Mouse (Mus musculus) CD4-positive, CD25-positive, alpha-beta regulatory T cell, adult 2 months (primary cell): ENCODE results near the gene Vegfa.

Experiments
- DNase-seq: peaks from one replicate; pipeline ENCODE4 v3.0.0-alpha.2; 2012; ENCODE audit warnings: low read depth, low spot score

Gene Vegfa

DNA sequence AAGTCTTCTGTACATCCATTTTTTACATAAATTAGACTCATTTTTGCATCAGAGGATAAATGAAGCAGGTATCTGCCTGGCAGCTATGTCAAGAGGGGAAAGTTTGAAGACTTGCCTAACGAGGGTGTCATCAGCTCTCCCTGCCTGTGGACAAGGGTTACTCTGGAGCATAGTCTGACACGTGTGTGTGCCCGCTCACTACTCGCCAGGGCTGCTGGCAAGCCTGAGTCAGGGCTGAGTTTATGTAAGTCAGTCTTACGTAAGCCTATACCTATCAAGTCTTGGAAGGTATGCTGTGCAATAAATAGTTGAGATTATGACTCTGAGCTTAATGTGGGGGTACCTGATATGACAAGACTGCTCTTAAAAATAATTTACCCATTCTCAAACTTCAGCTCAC lies 19.2 kb upstream of the Vegfa start:
- no peak for DNase-seq

DNA sequence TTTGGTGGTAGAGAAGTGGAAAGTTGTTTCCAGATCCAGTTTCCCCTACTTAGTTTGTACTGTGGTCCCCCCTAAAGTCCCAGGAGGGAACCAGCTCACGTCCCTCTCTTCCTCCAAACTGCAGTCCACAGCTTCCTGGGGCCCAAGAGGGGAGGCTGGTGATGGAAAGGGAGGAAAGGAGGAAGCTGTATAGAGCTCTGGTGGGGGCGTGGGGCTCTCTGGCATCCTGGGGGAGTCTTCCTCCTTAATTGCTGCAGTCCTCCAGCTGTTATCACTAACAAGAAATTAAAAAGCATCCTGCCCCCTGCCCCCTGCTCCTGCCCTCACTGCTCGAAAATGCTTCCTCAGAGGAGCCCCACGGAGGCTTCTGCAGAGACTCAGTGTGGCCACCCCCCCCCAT lies 17.4 kb upstream of the Vegfa start:
- DNase-seq: no peak

DNA sequence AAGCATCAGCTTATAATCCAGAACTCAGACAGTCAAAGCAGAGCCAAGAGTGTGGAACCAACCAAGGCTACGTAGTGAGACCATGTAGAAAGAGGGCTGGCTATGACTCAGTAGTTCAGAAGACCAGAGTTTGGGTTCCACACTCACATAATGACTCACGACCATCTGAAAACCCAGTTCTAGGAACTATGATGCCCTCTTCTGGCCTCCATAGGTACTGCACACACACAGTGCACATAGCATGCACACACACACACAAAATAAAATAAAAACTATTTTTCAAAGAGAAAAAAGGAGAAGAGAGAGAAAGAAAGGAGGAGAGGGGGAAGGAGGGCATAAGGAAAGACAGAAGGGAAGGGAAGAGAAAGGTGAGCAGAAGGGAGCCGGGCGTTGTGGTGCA lies 16.0 kb upstream of the Vegfa start:
- no peak for DNase-seq

DNA sequence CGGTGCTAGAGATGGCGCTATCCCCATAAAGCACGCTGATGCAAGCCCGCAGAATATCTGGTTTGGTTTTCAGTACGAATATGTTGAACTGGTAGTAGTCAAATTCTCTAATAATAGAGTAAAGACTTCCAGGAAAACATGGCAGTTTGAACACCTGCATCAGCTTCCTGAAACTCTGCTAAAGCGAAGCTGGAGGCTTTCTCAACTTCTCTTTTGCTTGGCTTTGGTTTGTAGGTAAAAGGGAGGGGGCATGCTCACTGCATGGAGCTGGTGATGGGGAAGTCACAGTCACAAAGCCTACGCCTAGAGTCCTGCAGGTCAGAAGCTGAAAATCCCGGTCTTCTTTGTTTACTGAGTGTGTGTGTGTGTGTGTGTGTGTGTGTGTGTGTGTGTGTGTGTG lies 13.6 kb upstream of the Vegfa start:
- DNase-seq: no peak

DNA sequence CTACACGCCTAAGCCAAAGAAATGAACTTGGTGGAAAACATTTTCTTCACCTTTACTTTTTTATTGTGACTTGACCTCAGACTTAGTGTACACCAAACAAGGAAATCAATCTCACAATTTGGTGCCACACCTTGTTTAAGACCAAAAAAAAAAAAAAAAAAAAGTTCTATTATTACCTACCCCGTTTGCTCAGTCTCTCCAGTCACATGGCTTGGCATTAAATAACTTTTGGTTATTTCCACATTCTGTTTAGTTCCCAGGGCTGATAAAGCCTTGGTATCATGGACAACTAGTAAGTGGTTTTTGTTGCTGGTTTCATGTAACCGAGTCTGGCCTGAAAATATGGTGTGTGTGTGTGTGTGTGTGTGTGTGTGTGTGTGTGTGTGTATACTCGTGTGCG lies 12.8 kb upstream of the Vegfa start:
- DNase-seq: no peak

DNA sequence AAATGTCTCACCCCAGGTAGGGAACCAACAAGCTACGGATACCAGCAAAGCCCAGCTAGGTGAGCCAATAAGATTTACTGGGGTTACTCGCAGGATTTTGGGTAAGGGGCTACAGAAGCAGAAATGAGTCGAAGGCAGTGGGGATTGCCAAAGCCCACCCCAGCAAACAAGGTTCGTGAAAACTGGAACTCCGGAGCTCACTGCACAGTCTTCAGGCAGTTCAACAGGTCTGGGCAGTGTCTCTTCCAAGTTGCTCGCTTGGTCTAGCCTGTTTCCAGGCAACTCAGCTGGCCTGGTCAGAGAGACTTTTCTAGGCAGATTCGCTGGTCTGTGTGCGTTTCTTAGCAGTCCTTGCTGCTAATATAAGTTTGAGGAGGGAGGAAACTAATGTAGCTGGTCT lies 10.0 kb upstream of the Vegfa start:
- no peak for DNase-seq

DNA sequence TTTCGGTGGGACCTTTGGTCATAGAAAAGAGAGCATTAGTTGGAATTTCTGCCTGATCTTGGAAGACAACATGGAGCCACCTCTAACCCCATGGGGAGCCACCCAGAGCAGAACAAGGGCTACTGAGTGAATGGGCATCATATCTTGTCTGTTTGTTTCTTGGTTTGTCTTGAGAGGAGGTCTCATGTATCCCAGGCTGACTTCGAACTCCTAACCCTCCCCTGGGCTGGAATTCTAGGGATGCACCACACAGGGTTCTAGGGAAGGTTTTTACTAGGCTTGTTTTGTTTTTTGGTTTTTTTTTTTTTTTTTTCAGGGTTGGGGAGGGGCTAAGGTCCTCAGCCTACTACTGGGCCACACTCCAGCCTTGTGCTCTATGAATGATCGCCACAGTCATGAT lies 9.5 kb upstream of the Vegfa start:
- DNase-seq: no peak

DNA sequence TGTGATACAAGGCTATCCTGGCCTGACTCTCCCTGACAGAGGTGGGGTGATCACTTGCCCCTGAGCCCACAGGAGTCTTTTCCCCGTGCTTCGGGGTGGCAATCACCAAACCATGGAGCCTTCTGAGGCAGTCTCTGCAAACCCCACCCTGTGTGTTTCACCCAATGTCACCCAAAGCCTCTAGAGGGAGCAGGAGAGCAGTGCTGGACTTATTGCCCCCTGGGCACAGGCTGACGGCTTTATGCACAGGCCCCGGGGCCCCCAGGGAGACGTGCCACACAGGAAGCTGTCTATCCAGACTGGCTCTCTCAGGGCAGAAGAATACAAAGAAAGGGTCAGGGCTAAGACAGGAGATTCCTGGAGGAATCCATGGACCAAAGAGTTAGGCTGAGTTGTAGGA lies 9.1 kb upstream of the Vegfa start:
- peak; percentile 72 for DNase-seq

DNA sequence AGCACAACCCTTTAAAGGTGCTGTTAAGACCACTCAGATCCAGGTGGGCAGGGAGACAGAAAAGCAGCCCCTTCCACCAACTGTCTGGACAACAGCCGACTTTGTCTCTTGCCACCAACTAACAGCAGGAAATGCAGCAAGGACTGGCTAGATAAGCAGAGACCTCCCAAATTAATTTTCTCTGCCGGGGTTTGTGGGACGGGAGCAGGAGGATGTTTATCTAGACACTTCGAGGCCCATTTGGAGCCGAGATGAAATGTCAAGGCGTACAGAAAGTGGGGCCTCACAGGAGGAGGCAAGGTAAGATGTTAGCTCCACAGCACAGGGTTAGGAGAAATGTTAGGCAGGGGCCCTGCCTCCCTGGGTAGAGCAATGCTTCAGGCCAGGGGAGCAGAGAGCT lies 8.4 kb upstream of the Vegfa start:
- DNase-seq: no peak

DNA sequence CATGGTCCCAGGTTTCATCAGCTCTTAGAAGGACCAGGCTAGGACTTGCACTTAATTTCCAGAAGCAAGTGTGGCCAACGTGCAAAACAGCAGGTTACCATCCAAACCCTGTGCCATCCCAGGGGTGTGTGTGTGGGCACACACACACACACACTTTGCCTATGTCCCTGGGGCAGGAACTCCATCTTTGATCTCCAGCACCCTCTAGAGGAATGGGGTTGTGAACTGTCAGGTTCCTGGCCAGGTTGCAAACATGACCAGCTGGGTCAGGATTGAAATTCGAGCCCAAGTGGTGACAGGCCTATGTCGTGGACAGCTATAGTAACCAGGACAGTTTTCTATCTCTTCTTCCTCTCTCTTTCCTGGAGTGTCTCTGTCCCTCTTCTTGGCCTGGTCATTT lies 6.7 kb upstream of the Vegfa start:
- DNase-seq: no peak

DNA sequence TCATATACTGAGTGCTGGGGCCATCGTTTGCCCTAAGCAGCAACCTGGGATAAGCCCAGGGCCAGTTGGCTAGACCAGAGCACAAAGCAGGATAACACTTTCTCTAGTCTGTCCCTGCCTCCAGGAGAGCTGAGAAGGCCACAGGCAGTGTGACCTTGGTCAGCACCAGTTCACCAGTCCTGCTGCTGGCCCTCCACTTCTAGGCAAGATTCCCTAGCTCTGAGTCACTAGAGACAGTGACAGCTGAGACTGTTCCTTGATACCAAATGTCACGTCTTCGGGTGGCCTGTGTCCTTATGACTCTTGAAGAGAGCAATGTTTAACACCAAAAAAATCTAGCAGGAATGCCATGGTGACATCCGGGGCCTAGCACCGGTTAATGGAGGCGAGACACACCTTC lies 4.2 kb upstream of the Vegfa start:
- no peak for DNase-seq

DNA sequence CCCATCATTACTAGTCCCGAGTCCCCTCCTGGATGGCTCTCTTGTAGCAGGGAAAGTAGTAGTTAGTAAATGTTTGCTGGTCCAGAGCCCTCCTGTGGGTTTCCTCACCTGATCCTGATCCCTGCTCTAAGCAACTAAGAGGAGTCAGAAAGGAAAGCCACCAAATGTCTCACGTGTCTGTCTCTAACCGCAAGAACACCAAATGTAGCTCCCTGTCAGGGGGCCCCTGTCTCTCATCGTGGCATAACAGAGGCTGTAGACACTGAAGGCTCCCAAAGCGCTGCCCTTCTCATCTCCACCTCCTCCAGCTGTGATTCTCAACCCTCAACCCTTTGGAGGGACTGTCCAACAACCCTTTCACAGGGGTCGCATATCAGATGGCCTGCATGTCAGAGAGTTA lies 1.9 kb upstream of the Vegfa start:
- DNase-seq: peak; percentile 16

DNA sequence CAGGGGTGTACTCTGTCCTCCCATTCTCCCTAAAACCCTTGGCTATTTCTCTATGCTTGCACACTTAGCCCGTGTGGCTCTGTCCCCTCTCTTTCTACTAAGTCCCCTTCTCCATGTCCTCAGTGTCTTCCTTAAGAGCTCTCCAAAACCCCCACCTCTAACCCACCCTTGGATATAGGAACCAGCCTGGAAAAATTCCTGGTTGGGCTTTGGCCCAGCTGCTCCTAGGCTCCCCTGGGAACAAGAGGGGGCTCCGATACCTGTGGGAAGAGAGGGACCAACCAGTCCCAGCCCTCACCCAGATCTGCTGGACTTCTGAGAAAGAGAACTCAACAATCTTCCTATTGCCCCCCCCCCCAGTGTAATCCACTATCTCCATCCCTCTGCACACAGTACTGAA lies 1.4 kb upstream of the Vegfa start:
- no peak for DNase-seq

DNA sequence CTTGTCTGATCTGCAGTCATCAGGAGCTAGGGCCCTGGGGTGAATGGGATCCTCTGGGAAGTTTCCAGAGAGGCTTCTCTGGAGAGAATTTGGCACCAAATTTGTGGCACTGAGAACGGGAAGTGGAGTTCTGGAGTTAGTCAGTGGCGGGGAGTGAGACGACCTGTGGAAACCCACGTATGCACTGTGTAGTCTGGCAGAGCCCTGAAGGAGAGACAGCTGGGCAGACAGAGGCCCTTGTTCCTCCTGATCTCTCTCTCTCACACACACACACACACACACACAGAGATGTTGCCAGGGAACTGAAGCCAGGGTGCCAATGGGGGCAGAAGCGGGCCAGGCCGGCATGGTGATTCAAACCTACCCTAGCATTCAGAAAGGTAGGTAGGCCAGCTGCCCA lies 953 bp upstream of the Vegfa start:
- DNase-seq: peak; percentile 17

DNA sequence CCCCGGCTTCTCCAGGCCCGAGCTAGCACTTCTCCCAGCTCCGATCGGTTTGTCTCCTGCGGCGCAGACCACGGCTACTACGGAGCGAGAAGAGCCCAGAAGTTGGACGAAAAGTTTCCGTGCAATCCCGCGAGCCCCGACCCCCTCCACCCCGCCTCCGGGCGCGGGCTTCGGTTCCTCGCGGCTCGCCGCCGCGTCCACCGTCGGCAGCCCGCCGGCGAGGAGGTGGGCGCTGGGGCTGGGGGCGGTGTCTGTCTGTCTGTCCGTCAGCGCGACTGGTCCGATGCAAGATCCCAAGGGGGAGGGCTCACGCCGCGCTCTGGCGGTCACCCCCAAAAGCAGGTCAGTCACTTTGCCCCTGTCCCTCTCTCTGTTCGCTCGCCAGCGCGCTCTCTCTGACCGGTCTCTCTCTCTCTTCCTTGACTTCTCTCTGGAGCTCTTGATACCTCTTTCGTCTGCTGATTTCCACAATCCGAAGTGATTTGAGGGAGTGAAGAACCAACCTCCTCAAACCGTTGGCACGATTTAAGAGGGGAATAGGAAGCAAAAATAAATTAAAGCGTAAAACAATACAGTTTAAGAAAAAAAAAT lies 453 bp downstream of the Vegfa start:
- DNase-seq: peak; percentile 31

DNA sequence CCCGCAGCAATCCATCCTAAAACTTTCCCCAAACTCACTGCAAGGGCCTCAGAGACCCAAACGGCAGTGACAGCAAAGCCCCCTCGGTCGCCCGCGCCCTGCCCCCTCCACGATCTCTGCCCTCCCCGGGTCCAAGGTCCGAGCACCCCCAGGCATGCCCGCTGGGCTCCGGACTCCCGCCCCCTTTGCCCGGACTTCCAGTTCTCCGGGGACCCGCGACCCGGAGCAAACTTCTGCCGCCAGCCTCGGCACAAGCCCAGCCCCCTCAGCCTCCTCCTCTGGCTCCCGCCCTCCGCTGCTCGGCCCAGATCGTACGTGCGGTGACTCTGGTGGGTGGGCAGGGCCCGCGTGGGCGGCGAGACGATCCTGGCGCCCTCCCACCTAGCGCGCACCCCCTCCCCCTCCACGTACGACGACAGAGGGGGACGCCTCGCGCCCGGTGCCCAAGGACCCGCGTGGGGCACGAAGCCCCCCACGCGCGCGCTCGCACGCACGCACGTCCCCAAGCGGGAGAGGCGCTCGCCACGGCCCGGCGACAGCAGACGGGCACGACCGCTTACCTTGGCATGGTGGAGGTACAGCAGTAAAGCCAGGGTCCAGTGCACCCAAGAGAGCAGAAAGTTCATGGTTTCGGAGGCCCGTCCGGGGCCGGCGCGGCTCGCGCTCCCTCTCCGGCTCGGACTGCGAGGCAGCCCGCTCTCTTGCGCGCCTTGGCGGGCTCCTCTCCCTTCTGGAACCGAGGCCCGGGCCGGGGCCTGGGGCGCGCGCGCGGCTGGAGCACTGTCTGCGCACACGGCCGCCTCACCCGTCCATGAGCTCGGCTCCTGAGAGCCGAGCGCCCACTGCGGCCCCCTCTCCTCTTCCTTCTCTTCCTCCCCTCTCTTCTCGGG lies 1.2 kb downstream of the Vegfa start:
- DNase-seq: peak; percentile 50

DNA sequence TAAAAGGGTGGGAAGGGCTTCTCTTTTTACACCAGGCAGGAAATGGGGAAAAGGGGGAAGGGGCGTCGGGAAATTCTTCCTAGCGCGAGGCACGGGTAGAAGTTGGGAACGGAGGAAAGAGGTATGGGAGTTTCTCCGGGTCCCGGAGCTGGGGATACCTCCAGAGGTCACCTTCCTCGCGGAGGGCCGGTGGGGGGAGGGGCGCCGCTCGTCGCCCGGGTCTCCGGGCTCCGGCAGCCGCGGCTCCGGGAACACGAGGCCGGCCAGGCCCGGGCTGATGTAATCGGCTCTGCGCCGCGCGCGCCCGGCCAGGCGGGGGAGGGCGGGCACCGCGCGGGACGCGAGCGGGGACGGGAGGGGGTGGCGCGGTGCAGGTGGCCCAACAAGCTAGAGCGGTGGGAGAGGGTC lies 1.8 kb downstream of the Vegfa start:
- peak; percentile 30 for DNase-seq

DNA sequence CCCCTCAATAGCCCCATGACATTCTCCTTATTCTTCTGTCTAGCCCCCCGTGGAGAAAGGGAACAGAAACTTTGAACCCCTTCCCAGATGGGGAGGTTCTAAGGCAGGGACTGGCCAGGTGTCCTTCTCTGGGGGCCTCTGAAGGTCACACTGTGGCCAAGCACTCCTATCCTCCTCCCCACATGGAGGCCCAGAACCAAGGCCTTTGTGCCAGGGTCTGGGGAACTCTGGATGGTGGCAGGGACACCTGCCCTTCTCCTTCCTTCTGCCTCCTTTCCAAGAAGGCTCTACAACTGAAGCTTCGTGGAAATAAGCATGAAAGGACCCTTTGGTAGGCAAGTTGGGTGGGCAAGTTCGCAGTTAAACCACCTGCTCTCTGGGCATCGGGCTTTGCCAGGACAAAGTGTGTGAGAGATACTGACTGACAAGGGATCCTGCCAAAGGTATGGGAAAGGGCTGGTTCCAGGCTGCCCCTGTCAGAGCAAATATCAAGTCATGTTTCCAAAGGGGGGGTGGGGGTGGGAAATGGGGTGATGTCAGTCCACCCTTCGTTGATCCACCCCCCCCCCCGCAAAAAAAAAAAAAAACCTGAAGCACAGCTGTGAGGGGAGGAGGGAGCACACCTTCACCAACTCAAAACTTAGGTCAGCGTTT lies 2.5 kb downstream of the Vegfa start:
- no peak for DNase-seq

DNA sequence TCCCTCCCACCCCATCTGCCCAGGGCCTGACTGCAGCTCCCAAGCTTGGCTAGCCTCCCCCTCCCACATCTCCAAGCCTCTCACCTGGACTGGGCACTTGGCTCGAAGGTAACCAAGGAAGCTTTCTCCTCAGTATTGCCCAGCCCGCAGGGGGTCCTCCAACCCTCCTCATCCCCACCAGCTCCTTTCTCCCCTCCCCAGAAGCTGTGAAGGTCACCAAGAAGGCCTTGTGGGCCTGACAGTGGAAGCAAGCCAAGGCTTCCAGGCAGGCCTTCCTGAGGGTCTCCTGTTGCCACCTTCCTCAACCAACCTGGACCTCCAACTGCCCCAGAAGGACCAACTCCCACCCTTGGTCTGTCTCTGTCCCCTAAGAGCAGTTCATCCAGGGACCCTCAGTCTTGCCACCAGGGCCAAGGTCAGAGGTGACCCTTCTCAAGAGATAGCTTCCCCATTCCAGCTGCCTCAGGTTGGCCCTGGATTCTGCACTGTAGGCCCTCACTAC lies 3.1 kb downstream of the Vegfa start:
- DNase-seq: no peak

DNA sequence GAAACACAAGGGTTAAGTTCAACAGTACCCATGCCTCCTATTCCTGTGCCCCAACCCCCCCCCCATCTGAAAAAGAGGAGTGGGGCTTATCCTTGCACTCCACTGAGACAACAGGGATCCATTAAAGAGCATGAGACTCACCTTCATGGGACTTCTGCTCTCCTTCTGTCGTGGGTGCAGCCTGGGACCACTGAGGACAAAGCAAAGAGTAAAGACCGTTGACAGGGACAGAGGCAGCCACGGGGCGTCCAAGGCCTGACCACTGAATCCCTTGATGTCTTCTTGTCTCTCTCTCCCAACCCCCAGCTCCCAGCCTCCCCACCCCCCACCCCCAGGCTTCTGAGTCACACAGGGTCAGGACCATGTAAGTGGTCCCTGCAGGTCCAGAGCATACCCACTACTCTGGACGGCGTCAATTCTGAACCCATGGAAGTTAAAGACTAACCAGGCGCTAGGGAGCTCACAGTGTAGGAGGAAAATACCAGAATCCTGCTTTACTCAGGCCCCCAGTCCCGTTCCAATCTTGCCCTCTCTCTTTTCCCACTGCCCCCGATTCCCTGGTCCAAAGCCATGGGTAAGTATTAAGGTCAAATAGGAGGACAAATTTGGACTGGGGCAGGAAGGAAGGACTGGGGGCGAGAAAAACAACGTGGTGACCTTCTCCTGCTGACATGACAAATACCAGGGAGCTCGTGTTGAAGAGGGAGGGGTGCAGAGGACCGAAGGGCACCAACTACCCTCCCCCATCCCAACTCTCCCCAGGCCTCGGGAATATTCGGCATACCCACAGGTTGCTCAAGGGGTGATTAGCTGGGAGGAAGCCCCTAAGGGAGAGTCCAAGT lies 3.7 kb downstream of the Vegfa start:
- no peak for DNase-seq

DNA sequence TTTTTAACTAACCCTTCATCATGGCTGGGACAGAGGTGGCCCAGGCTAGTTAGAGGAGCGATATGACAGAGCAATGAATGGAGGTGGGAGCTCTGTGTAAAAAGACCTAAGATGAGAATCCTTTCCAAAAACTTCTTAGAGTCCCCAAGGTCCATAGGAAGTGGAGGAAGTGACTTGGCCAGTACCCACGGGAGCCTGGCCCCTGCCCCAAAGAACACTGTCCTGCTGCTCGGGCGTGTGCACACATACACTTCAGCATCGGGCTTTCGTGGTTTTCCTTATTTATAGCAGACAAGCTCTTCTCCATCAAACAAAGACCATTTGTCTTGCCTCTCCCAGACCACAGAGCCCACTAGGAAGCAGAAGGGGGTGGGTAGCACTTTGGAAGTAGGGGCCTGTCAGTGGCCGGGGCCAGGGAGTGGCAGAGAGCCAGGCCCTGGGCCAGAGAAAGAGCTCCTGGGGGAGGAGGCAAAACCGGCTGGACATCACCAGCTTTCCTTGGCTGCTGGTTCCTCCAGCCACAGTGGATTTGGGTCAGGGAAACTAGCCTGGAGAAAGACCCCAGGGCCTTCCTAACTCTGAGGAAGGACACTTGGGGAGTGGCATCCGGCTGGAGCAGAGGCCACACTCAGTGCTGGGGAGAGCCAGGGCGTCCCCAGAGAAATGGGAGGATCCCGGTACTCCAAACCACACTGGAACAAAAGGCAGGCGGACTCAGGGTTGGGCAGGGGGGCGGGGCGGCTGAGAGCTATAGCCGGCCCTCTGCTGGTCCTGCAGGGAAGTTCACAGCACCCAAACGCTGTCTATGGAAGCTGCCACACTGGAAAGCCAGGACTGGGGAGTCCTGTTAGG lies 4.9 kb downstream of the Vegfa start:
- peak; percentile 37 for DNase-seq
